Mouse (Mus musculus): Measurements from ENCODE around the gene Mast4.

- TF ChIP-seq CTCF (IDR thresholded peaks at IDR 0.05; ENCODE audit: low read depth, low read length) = no peak
- TF ChIP-seq POLR2A (IDR thresholded peaks at IDR 0.05; ENCODE audit: extremely low read depth, insufficient read depth, low read length) = no peak
Measured at GRCm38 (mm10) chr13:102958273-102959270, 375.7 kb downstream of the Mast4 start.
